Mouse (Mus musculus): ENCODE measurements around the gene Prr5. TPM values are rescaled to one million over a fixed set of nuclear protein-coding genes. Genes with fewer than 3 reads are reported as not detected.

Prr5 gene
- total RNA-seq (2021) = 1 to 10 TPM; 3.4 to 3.5 TPM
- long read RNA-seq, experiment 1, partial matches to known transcripts = 1 of 6 reads
- long read RNA-seq, experiment 1, other reads (novel, unspliced or antisense) = 2 of 6 reads
- long read RNA-seq, experiment 2, partial matches to known transcripts = 0 of 4 reads
- long read RNA-seq, experiment 2, other reads (novel, unspliced or antisense) = 0 of 4 reads

GRCm38 (mm10) chr15:84668938-84669747 lies at the start of gene Prr5:
Gene Prr5, plus strand, starts transcription at chr15:84669620.
- intact Hi-C loops (cut with DNase I) = no loop called here
- DNase-seq = no peak

DNA sequence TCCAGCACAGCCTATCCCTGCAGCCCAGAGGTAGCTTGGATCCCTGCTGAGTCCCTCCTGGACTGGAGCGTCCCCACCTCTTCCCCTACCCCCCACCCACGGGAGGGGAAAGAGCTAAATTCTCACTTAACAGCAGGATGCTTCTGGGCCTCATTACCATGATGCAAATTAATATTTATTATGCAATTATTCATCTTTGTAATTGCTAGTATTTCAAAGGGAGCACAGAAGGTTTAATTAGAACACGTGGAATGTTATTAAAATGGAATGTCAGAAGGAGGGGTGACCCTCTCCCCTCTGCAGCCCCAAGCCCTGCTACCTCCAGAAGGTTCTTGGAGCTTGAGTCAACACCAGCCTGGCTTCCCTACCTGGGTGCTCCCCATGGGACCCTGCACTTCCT lies 49.4 kb upstream of the Prr5 start:
- no peak for DNase-seq
- intact Hi-C loops (cut with DNase I) = no loop called here

- DNase-seq = no peak
- intact Hi-C loops (cut with DNase I) = no loop called here
These were observed 47.5 kb upstream of the Prr5 start for GRCm38 (mm10) chr15:84621722-84622428.

- DNase-seq = no peak
- intact Hi-C loops (cut with DNase I) = no loop called here
These were observed 44.5 kb upstream of the Prr5 start for GRCm38 (mm10) chr15:84624870-84625269.

DNA sequence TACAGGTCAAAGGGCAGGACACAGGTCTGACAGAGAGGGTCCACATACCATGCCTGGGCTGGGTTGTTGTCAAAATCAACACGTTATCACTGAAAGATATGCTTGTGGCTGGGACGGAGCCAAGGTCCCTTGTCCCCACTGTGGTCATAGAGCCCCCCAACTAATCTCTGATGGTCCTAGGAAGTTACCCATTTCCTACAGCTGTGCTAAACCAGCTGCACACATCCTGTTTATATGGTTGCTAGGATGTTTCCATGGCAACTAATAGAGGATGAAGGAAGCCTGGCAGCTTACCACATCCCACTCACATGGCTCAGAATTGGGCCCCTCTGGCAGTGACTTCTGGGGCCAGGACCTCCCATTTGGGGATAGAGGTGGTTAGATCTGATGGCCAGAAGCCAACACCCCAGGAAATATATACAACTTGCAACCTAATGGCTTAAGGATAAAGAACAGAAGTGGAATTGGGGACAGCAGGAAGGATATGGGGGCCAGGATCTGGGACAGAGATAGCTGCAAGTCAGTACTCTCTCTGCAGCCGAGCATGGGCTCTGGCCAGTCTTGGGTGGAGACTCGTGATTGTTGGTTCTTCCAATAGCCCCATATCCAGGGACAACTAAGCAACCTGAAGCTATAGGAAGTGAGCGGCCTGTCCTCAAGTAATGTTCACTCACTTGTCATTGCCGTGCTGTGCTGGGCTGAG lies 43.6 kb upstream of the Prr5 start:
- DNase-seq = no peak
- intact Hi-C loops (cut with DNase I) = no loop called here

DNA sequence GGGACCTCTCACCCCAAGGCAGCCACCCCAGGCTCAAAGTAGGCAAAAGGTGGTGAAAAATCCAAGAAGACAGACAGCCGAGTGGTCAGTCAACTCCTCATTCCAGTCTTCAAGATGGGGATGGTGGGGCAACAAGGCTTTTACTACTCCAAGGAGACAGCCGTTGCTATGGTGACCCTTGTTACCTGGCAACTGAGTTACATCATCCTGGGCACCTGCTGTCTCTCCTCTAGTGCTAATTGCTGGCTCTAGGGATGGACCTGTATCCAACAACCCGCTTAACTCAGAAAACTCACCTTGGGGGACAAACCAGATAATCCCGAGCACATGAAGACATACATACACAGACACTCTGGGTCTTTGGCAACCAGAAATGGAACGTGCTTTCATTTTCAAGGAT lies 42.1 kb upstream of the Prr5 start:
- intact Hi-C loops (cut with DNase I) = no loop called here
- no peak for DNase-seq

GRCm38 (mm10) chr15:84629680-84630079 lies 39.7 kb upstream of the Prr5 start:
- no peak for DNase-seq

GRCm38 (mm10) chr15:84631560-84631959 lies 37.9 kb upstream of the Prr5 start:
- intact Hi-C loops (cut with DNase I) = loop anchor here (5.0 kb wide), 2 partner anchors 514 to 559 kb away; no protein-coding TSS in a partner anchor
- DNase-seq = peak; percentile 57 to 66

More at GRCm38 (mm10) chr15:84629680-84630079, 39.7 kb upstream of the Prr5 start:
- intact Hi-C loops (cut with DNase I) = loop anchor here (5.0 kb wide), 2 partner anchors 512 to 557 kb away; no protein-coding TSS in a partner anchor

- DNase-seq = peak; percentile 55 to 72
- intact Hi-C loops (cut with DNase I) = loop anchor here (5.0 kb wide), 2 partner anchors 517 to 562 kb away; no protein-coding TSS in a partner anchor
These were observed 35.1 kb upstream of the Prr5 start for GRCm38 (mm10) chr15:84634361-84634760.

DNA sequence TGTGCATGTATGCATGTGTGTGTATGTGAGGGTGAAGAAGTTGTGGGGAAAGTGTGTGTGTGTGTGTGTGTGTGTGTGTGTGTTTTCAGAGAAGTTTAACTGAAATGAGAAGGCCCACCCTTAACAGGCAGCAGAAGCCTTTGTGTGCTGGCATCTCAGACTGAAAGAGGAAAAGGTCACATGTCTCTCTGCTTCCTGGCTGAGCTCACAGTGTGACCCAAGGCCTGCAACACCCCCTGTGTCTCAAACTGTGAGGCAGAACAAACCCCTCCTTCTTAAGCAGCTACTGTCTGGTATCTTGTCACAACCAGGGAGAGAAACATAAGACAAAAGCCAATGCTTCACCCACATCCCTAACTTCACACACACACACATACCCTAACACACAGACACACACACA lies 31.0 kb upstream of the Prr5 start:
- intact Hi-C loops (cut with DNase I) = no loop called here

DNA sequence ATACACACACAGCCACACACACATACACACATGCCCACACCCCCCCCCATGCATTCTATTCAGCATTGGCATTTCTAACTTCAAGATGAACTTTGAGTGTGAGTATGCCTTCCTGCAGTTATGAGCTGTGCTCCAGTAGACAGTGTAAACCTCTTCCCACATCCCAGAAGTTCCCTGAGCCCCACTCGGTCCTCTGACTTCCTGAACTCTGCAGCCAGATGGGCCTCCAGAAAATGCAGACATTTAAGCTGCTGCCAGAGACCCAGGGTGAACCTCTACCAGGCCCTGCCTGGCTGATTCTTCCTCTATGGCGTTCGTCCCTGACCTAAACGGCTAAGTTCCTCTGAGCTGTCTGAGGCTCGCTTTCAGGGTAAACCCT lies 30.4 kb upstream of the Prr5 start:
- no peak for DNase-seq
- intact Hi-C loops (cut with DNase I) = no loop called here

More for the DNA sequence above, 31.0 kb upstream of the Prr5 start:
- no peak for DNase-seq

DNA sequence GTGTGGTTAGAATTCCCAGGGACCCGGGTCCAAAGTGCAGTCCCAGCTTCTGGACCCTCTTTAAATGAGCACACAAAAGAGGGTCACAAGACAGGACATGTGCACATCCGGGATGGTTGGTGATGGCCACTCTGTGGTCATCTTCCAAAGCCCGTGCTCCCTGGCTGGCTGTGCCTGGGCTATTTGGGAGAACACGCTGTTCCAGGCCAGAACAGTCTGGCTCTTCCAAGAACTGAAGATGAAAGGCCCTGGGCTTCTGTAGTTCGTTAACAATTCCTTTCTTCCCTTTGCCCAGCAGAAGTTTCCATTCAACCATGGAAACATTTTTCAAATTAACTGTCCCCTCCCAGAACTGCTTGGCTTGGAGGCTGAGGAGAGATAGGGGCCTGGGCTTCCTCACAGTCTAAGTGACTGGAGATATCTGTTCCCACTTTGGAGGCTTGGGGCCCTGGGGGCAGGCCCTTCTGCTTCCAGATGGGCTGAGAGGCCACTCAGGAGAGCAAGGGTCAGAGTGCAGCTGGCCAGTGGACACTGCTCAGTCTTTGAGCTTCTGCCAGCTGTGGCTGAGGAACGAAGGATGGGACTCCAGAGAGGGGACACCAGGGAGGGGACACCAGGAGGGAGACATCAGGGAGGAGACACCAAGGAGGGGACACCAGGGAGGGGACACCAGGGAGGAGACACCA lies 29.8 kb upstream of the Prr5 start:
- intact Hi-C loops (cut with DNase I) = no loop called here
- peak; percentile 65 to 77 for DNase-seq

DNA sequence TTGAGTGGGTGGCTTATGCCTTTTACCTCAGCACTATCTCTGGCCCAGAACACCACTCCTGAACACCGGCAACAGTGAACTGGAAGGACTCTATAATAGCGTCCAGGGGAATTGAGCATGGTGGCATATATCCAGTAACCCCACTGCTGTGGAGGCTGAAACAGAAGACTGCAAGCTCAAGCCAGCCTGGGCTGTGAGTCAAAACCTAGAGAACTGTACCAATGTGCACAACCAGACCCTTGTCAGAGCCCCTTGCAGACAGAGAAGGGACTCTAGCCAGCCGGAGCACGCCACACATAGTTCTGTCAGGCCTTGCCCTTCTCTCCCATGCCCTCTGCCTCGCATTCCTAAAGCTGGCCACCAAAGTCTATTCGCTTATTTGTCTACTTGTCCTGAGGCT lies 28.7 kb upstream of the Prr5 start:
- intact Hi-C loops (cut with DNase I) = no loop called here
- peak in 1 of 2 experiments; percentile 44 for DNase-seq

- intact Hi-C loops (cut with DNase I) = no loop called here
- DNase-seq = no peak
These were observed 28.3 kb upstream of the Prr5 start for GRCm38 (mm10) chr15:84641127-84641526.

GRCm38 (mm10) chr15:84641948-84642347 lies 27.5 kb upstream of the Prr5 start:
- intact Hi-C loops (cut with DNase I) = no loop called here
- peak in 1 of 2 experiments; percentile 54 for DNase-seq

DNA sequence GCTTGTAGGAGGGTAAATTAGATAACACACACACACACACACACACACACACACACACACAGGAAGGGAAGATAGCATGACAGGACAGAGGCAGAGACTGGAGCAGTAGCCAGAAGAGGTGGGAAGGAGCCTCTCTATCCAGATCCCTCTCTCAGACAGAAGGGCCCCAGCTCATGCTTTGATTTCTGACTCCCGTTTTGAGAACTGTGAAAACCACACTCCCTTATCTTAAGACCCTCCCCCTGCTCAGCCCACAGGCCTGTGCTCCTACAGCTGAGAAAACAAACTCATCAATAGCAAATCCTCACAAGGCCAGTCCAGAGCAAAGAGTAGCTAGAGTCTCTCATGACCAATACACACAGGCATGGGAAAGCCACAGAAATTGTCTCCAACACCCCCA lies 26.2 kb upstream of the Prr5 start:
- intact Hi-C loops (cut with DNase I) = no loop called here
- DNase-seq = no peak

DNA sequence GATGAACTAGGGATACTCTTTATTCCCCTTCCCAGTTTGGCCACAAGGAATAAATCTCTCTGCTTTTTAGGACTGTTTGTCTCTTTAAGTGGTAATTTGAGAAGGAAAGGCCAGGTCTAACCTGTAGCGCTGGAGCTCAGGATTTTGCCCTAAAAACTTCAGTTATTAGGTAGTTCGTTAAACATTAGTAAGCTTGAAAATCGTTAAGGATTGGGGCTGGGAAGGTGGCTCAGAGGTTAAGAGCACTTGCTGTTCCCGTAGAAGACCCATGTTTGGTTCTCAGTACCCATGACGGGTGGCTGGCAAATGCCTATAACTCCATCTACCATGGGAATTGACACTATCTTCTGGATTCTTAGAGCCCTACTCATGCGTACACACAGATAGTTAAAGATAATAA lies 17.9 kb upstream of the Prr5 start:
- no peak for DNase-seq
- intact Hi-C loops (cut with DNase I) = no loop called here

DNA sequence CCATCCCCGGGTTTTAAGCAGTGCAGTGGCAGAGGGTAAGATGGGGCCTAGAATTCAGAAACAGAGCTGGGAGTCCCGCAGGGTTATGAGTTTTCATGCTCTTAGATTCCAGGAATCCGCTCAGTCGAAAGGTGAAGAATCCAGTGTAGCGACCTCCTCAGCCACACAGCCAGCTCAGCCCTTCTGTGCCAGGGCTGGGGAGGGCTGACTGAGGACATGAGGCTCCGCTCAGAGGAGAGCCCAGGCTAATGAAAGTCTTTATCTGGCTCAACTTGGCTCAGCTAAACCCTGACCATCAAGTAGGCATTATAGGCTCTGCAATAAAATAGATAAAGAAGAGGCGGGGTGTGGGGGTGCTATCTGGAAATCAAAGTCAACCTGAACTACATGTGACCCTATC lies 16.3 kb upstream of the Prr5 start:
- no peak for DNase-seq

GRCm38 (mm10) chr15:84653979-84654966 lies 15.1 kb upstream of the Prr5 start:
- intact Hi-C loops (cut with DNase I) = no loop called here
- peak; percentile 62 to 77 for DNase-seq

More for the DNA sequence above, 16.3 kb upstream of the Prr5 start:
- intact Hi-C loops (cut with DNase I) = no loop called here

Data from gastrocnemius, postnatal 36 days (tissue).